Mouse (Mus musculus) CD4-positive, CD25-positive, alpha-beta regulatory T cell, adult 2 months (primary cell): ENCODE data around the gene Wdr41.

Experiments used
- DNase-seq: peaks from one replicate; pipeline ENCODE4 v3.0.0-alpha.2; 2012; ENCODE audit warnings: low read depth, low spot score

Gene Wdr41

DNA sequence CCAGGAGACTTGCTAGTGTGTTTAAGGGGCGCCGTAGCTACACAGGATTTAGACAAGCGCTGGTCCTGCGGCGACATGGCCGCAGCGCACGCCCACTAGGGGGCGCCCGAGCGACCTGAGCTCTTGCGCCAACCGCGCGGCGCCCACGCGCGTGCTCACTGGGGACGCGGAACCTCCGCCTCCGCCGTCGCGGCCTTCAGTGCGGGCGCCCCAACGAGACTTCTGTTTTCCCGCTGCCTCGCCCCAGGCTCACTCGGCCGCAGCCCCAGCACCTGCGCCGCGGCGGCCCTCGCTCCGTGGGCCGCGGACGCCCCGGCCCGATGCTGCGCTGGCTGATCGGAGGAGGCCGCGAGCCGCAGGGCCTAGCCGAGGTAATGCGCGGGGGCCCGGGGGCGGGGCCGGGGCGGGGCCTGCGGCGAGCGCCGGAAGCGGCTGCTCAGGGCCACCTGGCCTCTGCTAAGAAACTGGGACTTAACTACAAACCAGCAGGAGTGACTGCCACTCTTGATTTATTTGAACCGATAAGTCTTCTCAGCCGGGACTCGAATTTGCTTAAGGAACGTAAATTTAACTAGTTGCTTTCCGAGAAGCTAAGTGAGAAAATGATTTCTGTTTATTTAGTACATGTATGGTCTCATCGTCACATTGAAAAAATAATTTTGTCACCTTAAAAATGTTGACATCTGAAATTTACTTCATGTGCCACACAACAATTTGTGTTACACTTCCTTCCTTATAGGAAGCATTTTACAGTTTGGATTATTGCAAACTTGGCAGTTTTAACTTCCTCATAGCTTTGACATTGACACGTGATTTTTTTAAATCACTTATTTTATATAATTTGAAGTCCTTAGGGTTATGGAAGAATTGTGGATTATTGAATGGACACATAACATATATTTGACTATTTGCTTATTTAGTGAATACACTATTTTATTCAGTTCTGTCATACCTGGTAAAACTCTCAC, at the start of gene Wdr41:
Gene Wdr41 (plus strand): TSS at position 126 of the 968 bp plus-strand sequence.
- peak; percentile 98 for DNase-seq

DNA sequence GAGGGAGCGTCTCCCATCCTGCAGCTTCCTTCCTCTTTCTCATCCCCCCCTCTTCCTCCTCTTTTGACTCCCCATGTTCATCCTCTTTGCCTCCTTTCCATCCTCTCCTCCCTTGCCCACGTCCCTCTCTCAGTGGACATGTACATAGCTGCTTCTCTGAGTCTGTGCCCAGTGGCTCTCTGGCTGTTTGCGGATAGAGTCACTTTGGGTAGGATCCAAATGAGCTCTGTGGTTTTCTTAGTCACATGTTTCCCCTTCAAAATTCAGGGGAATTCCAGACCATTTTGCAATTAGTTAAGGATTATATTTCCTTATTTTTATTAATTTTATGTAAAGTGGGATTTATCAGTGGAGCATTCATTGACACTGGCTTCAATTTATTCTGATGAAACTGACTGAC, 48.1 kb upstream of the Wdr41 start:
- no peak for DNase-seq

DNA sequence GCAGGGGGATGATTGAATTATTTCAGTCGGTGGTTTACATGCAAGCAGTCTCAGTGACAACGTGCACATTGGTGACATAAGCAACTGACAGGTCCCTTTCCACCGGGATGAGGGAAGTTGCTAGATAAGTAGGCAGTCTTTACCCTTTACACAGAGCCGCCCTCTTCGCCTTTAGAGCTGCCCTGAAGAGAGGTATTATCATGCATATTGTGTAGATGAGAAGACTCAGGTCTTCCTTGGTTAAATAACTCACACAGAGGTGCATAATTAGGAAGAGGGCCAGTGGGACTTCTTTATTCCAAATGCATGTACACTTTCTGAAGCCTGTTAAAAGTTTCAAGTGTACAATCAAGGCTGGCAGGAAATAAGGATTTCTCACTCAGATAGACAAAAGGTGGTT, 37.7 kb upstream of the Wdr41 start:
- no peak for DNase-seq

DNA sequence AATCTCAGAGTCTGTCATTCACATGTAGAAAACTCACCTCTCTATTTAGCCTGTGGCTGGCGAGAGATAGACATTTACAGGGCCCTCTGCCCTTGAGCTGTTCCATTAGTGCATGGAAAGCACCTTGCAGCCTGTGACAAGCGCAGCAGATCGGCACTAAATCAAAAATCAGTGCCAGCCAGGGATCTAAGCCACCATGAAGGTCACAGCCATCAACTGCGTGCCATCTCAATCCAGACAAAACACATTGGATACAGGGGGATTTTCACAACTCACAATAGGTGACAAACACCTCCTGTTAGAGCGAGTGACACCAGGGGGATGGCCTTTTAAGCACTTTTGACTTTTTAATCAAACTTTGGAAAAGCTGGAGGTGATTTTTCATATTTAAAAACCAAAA, 36.0 kb upstream of the Wdr41 start:
- no peak for DNase-seq

DNA sequence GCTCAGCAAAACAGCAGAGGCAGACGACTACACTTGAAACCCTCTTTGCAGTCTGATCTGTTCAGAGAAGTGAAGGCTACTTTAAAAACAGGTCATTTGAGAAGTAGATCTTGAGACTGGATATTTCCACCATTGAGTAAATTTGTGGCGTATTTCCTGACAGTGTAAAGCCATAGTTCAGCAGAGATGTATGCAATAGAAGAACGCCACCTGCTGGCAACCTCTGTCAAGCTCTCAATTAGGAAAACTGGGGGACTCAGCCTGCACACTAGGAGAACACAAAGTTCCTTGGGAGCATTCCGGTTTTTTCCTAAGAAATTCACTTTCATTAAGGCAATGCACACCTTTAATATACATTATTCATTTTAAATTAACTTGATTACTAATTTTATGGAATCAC, 34.9 kb upstream of the Wdr41 start:
- DNase-seq: peak; percentile 65

DNA sequence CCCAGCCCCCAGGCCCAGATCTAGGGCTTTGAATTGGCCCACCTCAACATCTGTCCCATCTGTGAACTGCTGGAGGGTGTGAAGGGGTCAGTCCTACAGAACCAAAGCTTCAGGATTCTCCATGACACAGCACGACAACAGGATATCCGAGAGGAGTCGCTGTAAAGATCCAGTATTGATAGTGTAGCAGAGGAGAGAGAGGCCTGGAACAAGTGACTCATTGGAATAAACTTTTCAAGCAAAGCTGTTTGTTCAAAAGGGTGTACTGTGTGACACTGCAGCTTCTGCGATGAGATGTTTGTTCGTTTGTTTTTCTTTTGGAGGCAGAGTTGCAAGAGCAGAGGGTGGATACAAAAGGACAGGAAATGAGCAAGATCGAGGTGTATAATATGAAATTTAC, 20.2 kb upstream of the Wdr41 start:
- no peak for DNase-seq

DNA sequence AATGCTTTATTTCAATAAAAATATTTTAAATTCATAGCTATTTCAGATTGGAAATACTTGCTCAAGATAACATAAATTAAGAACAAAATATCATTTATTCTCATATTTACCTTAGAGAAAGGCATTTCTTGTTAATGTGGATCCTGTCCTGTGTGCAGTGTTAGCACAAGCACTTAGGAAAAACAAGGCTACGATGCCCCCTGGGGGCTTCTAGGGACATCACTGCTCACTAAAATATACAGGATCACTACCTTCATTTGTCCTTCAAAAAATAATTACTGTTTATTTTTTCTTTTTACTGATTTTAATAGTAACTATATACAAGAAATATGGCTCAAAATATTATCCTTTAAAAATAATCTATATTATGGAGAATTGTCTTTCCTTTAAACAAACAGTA, 18.2 kb upstream of the Wdr41 start:
- DNase-seq: peak; percentile 26

DNA sequence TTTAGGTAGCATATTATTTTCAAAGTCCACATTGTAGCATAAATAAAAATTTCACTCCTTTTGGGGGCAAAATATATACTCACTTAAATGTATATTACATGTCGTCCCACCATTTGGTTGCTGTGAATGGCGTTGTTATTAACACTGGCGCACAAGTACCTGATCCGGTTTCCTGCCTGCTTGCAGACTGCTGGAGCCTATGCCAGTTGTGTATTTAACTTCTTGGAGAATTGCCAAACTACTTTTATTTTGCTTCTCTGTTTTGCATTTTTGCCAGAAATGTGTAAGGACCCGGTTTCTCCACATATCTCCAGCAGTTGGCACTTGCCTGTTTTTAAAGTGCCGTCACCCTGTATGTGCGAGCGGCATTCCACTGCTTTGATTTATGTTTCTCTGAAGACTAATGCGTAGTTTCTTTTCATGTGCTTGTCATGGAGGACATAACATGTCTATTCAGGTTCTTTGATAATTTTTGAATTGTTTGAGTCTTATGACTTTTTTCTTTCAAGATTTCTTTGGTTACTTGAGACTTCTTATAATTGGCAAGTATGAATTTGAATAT, 6.1 kb upstream of the Wdr41 start:
- DNase-seq: no peak

DNA sequence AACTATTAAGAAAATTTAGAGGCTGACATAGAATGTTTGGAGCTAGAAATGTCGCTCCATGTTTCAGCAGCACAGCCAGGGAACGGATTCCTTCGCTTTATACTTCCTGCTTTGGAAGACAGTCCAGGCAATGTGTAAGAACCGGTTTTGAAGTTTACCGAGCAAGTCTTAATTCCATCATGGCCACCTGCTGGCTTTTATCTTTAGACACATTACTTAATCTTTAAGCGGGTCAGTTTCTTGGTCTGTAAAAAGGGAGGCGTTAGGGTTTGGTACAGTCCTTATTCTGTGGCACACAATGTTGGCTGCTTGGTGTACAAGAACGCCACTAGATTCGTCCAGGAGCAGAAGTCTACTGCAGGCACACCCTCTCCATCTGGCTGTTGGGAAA, 321 bp upstream of the Wdr41 start:
- no peak for DNase-seq

DNA sequence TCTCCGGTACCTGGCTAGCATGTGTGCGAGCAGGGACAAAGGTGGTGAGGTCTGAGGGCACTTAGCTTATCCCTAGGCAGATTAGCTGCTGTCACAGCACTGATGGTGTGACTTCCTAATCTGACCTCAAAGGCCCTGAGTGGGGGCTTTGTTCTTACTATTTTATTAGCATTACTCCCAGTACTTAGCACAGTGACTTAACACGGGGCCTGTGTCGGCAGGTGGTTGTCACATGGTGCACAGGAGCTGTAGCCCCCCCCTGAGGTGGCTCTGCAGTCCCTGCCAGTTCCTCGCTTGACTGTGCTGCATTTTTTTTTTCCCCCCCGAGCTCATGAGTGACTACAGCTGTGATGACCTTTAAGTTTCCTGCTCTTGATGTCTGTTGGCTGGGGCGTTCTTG, 2.9 kb downstream of the Wdr41 start:
- peak; percentile 49 for DNase-seq

DNA sequence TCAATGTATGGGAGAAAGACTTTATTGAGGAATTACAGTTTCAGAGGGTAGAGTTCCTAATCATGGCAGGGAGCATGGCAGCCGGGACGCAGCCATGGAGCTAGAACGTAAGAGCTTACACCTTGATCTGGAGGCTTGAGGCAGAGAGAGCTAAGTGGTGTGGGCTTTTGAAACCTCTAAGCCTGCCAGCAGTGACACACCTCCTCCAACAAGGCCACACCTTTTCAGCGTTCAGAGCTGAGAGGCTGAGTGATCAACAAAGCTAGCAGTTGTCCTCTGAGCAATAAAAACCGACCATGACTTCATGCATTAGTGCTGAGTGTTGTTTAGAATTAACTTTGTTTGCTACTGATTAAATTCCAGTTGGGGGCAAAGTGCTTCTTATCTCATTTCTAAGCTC, 14.4 kb downstream of the Wdr41 start:
- no peak for DNase-seq

DNA sequence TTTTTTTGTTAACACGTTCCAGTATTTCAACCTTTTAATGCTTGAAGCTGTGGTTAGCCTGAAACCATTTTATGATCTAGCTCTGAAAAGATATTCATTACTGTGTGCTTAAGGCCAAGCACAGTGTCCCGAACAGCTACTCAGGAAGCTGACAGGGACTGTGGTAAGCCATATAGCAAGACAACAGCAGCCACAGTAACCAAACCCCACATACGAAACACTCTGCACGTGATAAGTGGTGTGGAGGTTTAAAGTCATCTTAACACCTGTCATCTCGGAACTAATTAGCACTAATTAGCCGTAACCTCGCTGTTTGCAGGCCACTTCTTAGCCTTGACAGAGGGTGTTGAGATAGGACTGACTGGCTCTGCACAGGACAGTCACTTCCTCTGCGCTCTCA, 31.1 kb downstream of the Wdr41 start:
- DNase-seq: peak; percentile 27

DNA sequence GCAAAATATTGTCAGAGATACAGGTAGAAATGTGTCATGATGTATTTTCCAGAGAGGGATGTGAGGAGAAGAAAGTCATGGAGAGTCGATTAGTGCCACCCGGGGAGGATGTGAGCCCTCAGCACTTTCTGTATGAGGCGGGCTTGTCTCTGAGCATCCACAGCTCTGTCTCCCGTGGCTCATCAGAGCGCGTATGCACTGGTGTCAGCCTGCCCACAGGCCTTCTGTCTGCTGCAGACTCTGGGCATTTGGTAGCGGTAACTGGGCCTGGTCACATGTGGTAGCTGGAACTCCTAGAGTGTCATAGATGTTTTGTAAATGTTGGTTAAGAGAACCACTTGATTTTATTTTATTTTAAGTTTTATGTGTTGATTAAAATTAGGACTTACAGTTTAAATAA, 33.1 kb downstream of the Wdr41 start:
- no peak for DNase-seq

DNA sequence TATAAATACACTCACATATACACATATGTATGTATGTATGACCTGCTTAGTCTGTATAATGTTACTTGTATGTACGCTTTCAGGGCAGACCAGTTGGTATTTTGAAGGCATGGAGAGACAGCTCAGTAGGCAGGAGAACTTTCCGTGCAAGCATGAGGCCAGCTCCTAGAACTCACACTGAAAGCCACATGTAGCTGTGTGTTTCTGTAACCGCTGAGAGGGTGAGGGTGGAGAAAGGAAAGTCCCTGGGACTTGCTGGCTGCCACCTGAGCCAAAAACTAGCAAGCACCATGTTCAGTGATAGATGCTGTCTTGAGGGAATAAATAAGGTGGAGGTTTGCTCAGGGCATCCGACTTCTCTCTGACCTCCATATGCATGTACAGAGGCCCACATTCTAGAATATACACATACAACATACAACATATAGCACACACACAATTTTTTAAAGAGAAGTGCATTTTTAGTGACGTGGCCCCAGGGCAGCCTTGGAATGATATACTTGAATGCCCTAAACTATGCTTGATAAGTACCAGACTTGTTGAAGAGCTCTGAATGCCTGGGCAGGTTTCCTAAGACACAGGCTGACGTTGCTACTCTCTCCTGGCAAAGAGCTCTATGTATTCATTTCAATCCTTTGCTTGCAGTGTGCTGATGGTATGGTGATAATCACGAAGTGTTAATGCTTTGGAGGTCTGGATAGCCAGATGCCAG, 35.6 kb downstream of the Wdr41 start:
- DNase-seq: peak; percentile 16

DNA sequence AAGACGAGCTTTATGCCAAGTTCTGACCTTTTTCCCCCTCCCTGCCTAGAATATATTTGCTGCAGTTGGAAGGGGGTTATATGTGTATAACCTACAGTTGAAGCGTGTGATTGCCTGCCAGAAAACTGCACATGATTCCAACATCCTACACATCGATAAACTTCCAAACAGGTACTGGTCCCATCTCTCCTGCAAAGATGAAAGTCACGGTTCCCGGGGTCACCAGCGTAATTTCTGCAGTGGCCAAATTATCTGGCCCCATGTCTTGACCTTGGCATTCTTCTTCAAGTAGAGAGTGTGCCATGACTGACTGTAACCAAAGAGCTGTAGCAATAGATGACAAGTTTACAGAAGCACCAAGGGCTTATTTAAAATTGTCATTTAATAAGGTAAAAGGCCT, 41.1 kb downstream of the Wdr41 start:
- DNase-seq: no peak

DNA sequence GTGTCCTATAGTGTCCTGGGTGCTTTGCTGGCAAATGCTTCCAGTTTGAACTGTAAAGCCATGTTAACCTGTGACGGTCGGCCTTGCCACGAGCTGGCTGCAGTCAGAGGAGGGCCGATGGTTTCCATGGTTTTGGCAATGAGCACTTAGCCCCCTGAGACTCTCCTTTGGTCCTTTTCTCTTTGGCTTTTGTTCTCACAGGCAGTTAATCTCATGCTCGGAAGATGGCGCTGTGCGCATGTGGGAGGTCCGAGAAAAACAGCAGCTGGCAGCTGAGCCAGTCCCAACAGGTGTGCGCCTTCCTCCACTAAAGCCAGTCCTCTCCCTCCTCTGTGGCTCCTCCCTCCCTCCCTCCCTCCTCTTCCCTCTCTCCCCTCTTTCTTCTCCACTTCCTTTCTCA, 41.8 kb downstream of the Wdr41 start:
- peak; percentile 75 for DNase-seq

DNA sequence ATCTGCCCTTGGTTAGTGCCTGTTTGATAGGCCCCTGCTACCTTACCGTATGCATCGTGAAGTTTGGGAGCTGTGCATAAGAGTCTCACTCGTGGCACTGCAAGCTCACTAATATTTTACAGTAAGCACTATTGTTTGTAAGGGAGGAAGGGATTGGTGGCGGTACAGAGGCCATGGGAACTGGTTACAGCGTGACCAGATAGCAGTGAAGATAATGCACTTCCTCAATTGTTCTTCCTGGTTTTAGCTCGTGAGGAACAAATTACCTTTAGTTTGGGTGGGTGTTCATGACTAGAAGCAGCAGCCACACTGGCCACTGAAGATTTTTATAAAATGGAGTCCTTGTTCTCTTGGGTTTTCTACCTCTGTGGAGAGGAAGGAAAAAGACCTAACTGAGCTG, 43.2 kb downstream of the Wdr41 start:
- DNase-seq: no peak

DNA sequence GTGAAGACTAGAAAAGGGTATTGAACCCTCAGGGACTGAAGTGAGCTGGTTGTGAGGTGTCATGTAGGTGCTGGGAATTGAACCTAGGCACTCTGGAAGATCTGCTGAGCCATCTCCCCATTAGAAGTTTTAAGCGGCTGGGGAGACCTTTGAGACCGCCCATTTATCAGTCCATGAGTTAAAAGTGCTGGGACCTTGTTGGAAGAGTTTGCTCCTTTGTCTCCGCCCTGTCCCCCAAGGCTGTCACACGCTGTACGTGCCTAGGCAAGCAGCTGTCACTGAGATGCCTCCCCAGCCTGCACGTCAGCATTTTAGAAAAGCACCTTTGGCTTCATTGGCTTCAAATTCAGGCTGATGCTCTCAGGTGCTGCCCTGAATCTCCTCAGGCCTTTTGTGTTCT, 44.1 kb downstream of the Wdr41 start:
- DNase-seq: no peak

DNA sequence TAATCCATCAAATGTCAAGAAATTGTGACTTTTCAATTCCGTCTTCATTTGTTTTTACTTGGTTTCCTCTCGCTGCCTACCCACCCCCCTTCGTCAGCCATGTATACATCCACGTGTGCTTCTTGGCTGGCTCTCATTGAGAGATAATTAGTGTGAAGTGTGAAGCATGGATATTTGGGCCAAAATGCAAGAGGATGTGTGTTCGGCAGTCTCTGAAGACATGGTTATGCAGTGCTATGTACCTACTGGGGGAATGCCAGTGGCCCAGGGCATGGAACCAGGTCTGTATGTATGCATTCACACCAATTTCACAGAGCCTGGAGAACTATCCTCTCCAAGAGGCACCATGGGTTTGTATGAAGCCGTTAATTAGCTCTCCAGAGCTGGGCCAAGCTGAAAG, 54.7 kb downstream of the Wdr41 start:
- DNase-seq: no peak

DNA sequence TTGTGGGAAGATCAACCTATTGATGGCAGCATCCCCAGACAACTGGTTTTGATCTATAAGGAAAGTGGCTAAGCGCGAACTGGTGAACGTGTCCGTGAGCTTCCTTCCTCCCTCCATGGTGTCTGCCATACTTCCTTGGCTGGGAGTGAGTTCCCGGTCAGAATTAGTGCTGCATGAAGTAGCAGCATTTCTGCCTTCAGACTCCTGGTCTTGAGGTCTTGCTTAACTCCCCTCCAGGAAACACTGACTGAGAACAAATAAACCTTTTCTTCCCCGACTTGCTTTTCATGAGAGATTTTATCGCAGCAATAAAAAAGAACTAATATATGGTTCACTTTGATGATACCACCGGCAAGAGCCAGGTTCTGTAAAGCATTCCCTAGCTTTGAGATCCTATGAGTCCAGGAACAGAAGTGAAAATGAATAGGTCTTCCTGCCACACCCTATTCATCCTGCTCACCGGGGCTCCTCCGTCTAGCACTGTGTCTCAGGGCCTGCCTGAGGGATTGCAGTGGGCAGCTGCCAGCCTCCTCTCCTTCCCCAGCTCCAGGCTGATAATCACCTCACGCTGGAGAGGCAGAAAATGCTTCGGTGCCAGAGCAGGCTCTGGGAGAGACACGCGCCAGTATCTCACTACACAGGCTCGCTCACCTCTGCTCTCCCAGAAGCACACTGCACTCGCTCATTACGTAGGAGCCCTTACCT, 56.1 kb downstream of the Wdr41 start:
- DNase-seq: no peak

DNA sequence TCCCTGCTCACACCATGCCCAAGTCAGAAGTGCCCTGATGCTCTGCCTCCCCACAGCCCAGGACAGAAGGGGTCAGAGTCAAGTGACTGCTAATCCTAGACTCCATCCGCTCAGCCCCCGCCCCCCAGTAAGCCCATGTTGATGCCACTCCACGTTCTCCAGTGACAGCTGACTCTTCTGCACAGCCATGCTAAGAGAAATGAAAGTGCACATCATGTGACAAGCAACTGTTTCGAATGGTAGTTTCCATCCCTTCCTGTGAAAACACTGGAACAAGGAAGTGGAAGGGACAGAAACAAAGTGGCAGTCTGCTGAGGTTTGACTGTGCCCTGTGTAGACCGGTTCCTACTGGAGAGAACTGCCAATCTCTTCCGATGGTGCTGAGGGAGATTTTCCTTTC, 56.8 kb downstream of the Wdr41 start:
- no peak for DNase-seq

DNA sequence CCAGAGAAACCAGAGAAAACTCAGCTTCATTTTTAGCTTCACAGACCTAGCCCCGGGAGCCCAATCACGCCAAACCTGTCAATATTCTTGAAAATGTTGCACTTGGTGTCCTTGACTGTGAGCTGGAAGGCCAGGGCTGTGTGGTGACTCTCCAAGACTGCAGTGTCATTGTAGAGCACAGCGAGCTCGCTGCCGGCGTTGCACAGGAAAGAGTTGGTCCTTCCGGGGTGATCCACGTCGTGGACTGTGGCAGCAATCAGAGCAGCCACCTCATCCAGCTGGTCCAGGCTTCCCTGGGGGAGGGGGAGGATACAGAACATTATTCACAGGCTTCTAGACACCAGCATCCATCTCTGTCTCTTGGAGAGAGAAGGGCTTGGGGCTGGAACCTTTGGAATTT, 58.0 kb downstream of the Wdr41 start:
- DNase-seq: peak; percentile 7
